Mouse (Mus musculus) MEL (cell line): ENCODE results near the gene Olfr1135. TPM values are rescaled to one million over a fixed set of nuclear protein-coding genes. Genes with fewer than 3 reads are reported as not detected.

Source experiments
- DNase-seq: peaks from one replicate; pipeline ENCODE4 v3.0.0; 2011; ENCODE audit warnings: low read depth, low spot score
- H3K27ac ChIP-seq: 2 replicates; pipeline ENCODE4 v1.5.1; 2012; ENCODE audit warnings: low read depth, mild to moderate bottlenecking, control low read depth, low read length, moderate library complexity; ENCODE audit not compliant: control insufficient read depth
- H3K27me3 ChIP-seq, 2 experiments: fragments of 150-350 bp in 1 of 2; sonication (generic) in 1 of 2; 2 replicates each; pipeline ENCODE4 v1.6.1; 2012; ENCODE audit warnings: low read length in 2 of 2, mild to moderate bottlenecking in 2 of 2, improper control_type of control experiment in 1 of 2, moderate library complexity in 1 of 2; ENCODE audit not compliant: insufficient read depth in 2 of 2, control insufficient read depth in 1 of 2
- H3K36me3 ChIP-seq, 2 experiments: 2 replicates each; pipeline ENCODE4 v1.6.1; 2012 to 2014; ENCODE audit warnings: low read length in 2 of 2, improper control_type of control experiment in 1 of 2, inconsistent platforms in 1 of 2, mild to moderate bottlenecking in 1 of 2; ENCODE audit not compliant: insufficient read depth in 2 of 2, control insufficient read depth in 1 of 2
- H3K4me1 ChIP-seq, 2 experiments: fragments of 150-350 bp in 1 of 2; sonication (generic) in 1 of 2; 2 replicates each; pipeline ENCODE4 v1.6.1; 2012; ENCODE audit warnings: low read length in 2 of 2, improper control_type of control experiment in 1 of 2, mild to moderate bottlenecking in 1 of 2; ENCODE audit not compliant: insufficient read depth in 2 of 2, control insufficient read depth in 1 of 2
- H3K4me3 ChIP-seq, 2 experiments: fragments of 150-350 bp in 1 of 2; sonication (generic) in 1 of 2; 2 replicates each; pipeline ENCODE4 v1.5.1; 2012; ENCODE audit warnings: low read depth in 2 of 2, low read length in 2 of 2, mild to moderate bottlenecking in 2 of 2, moderate library complexity in 2 of 2, control low read depth in 1 of 2, improper control_type of control experiment in 1 of 2; ENCODE audit not compliant: control insufficient read depth in 1 of 2, insufficient read depth in 1 of 2
- H3K79me2 ChIP-seq: 2 replicates; pipeline ENCODE4 v1.6.1; 2012; ENCODE audit warnings: mild to moderate bottlenecking, low read length, moderate library complexity; ENCODE audit not compliant: control insufficient read depth, poor library complexity, insufficient read depth
- H3K9ac ChIP-seq: 2 replicates; pipeline ENCODE4 v1.6.1; 2012; ENCODE audit warnings: low read depth, mild to moderate bottlenecking, control low read depth, low read length, moderate library complexity; ENCODE audit not compliant: control insufficient read depth, poor library complexity, severe bottlenecking
- H3K9me3 ChIP-seq: fragments of 150-350 bp; sonication (generic); replicated peaks from 2 replicates; pipeline ENCODE4 v1.6.1; 2012; ENCODE audit warnings: mild to moderate bottlenecking, low read length, improper control_type of control experiment, moderate library complexity; ENCODE audit not compliant: insufficient read depth
- CHD2 ChIP-seq: IDR thresholded peaks from 2 replicates; pipeline ENCODE4 v1.6.1; 2011; ENCODE audit warnings: low read length, improper control_type of control experiment
- CTCF ChIP-seq, 3 experiments: IDR thresholded peaks in 2 of 3; conservative IDR thresholded peaks in 1 of 3; 2 replicates each; pipeline ENCODE4 v1.5.1; 2011 to 2012; ENCODE audit warnings: low read length in 3 of 3, low read depth in 2 of 3, mild to moderate bottlenecking in 2 of 3, improper control_type of control experiment in 1 of 3, inconsistent platforms in 1 of 3, mixed read lengths in 1 of 3, moderate library complexity in 1 of 3; ENCODE audit not compliant: control insufficient read depth in 1 of 3, insufficient read depth in 1 of 3, poor library complexity in 1 of 3, severe bottlenecking in 1 of 3
- E2F4 ChIP-seq: IDR thresholded peaks from 2 replicates; pipeline ENCODE4 v1.6.1; 2011; ENCODE audit warnings: low read depth, low read length, improper control_type of control experiment, borderline replicate concordance
- ETS1 ChIP-seq: IDR thresholded peaks from 2 replicates; pipeline ENCODE4 v1.6.1; 2012; ENCODE audit warnings: low read depth, mild to moderate bottlenecking, inconsistent platforms, low read length, improper control_type of control experiment, moderate library complexity
- HCFC1 ChIP-seq: IDR thresholded peaks from 2 replicates; pipeline ENCODE4 v1.6.1; 2012; ENCODE audit warnings: low read depth, mild to moderate bottlenecking, inconsistent platforms, low read length, improper control_type of control experiment, moderate library complexity
- MAFK ChIP-seq: IDR thresholded peaks from 2 replicates; pipeline ENCODE4 v1.6.1; 2011; ENCODE audit warnings: low read depth, mild to moderate bottlenecking, low read length, improper control_type of control experiment, borderline replicate concordance
- MAX ChIP-seq: IDR thresholded peaks from 2 replicates; pipeline ENCODE4 v1.6.1; 2011; ENCODE audit warnings: low read length, improper control_type of control experiment
- MEF2A ChIP-seq: IDR thresholded peaks from 2 replicates; pipeline ENCODE4 v1.6.1; 2014; ENCODE audit warnings: low read depth, mild to moderate bottlenecking, inconsistent platforms, low read length, improper control_type of control experiment; ENCODE audit not compliant: poor library complexity, insufficient replicate concordance, severe bottlenecking; ENCODE audit errors: extremely low read depth
- NELFE ChIP-seq: IDR thresholded peaks from 2 replicates; pipeline ENCODE4 v1.6.1; 2011; ENCODE audit warnings: low read depth, low read length, improper control_type of control experiment
- NRF1 ChIP-seq: IDR thresholded peaks from 2 replicates; pipeline ENCODE4 v1.6.1; 2014; ENCODE audit warnings: low read depth, mild to moderate bottlenecking, inconsistent platforms, low read length, improper control_type of control experiment, moderate library complexity; ENCODE audit not compliant: poor library complexity, insufficient read depth, severe bottlenecking
- POLR2A ChIP-seq, 2 experiments: IDR thresholded peaks; 2 replicates each; pipeline ENCODE4 v1.6.1; 2011 to 2012; ENCODE audit warnings: low read length in 2 of 2, mild to moderate bottlenecking in 2 of 2, control low read depth in 1 of 2, improper control_type of control experiment in 1 of 2, low read depth in 1 of 2, moderate library complexity in 1 of 2; ENCODE audit not compliant: control insufficient read depth in 1 of 2, insufficient read depth in 1 of 2, poor library complexity in 1 of 2
- POLR2AphosphoS5 ChIP-seq: IDR thresholded peaks from 2 replicates; pipeline ENCODE4 v1.6.1; 2012; ENCODE audit warnings: low read depth, borderline replicate concordance, mild to moderate bottlenecking, inconsistent platforms, low read length, moderate library complexity, mixed read lengths
- RAD21 ChIP-seq: IDR thresholded peaks from 2 replicates; pipeline ENCODE4 v1.6.1; 2011; ENCODE audit warnings: mild to moderate bottlenecking, low read depth, low read length, improper control_type of control experiment
- SMC3 ChIP-seq: IDR thresholded peaks from 2 replicates; pipeline ENCODE4 v1.6.1; 2011; ENCODE audit warnings: low read depth, low read length, improper control_type of control experiment
- TBP ChIP-seq: IDR thresholded peaks from 2 replicates; pipeline ENCODE4 v1.8.0; 2011; ENCODE audit warnings: low read depth, low read length, improper control_type of control experiment
- TCF12 ChIP-seq: IDR thresholded peaks from 2 replicates; pipeline ENCODE4 v1.6.1; 2014; ENCODE audit warnings: low read depth, mild to moderate bottlenecking, inconsistent platforms, low read length, improper control_type of control experiment, moderate library complexity
- UBTF ChIP-seq: IDR thresholded peaks from 2 replicates; pipeline ENCODE4 v1.6.1; 2012; ENCODE audit warnings: low read depth, mild to moderate bottlenecking, inconsistent platforms, low read length, improper control_type of control experiment, moderate library complexity, borderline replicate concordance; ENCODE audit not compliant: insufficient read depth
- USF1 ChIP-seq: IDR thresholded peaks from 2 replicates; pipeline ENCODE4 v1.6.1; 2014; ENCODE audit warnings: low read depth, mild to moderate bottlenecking, inconsistent platforms, low read length, improper control_type of control experiment, moderate library complexity
- USF2 ChIP-seq, 2 experiments: IDR thresholded peaks; 2 replicates each; pipeline ENCODE4 v1.6.1; 2011 to 2012; ENCODE audit warnings: improper control_type of control experiment in 2 of 2, low read length in 2 of 2, borderline replicate concordance in 1 of 2, inconsistent platforms in 1 of 2, low read depth in 1 of 2, mild to moderate bottlenecking in 1 of 2; ENCODE audit not compliant: insufficient read depth in 1 of 2
- ZKSCAN1 ChIP-seq: IDR thresholded peaks from 2 replicates; pipeline ENCODE4 v1.6.1; 2012; ENCODE audit warnings: low read depth, mild to moderate bottlenecking, inconsistent platforms, low read length, improper control_type of control experiment, moderate library complexity
- ZMIZ1 ChIP-seq: IDR thresholded peaks from 2 replicates; pipeline ENCODE4 v1.6.1; 2012; ENCODE audit warnings: low read depth, mild to moderate bottlenecking, inconsistent platforms, low read length, improper control_type of control experiment, moderate library complexity
- polyA plus RNA-seq, 2 experiments: library from polyadenylated mRNA; stranded (reverse) in 1 of 2; unstranded in 1 of 2; fragments of >175 nt in 1 of 2; fragments of >200 nt in 1 of 2; gene quantifications; 2 replicates each; pipeline versions ENCODE4 v1.2.1 to v1.2.4; 2012; ENCODE audit warnings: low replicate concordance in 2 of 2, low read depth in 1 of 2; ENCODE audit not compliant: insufficient read length in 2 of 2, insufficient read depth in 1 of 2, missing spikeins in 1 of 2
- total RNA-seq: library from RNA; depleted of rRNA; stranded (reverse); fragments of 300-350 nt; gene quantifications from 2 replicates; pipeline ENCODE4 v1.2.3, GENCODE M21; 2012

The Olfr1135 gene
- total and polyA plus RNA-seq, 3 experiments: not detected

- DNase-seq: no peak
- Histone ChIP-seq H3K27me3 (no peaks in the 10 kb centered on the region), H3K4me3 (no peak within 1 kb of the TSS), H3K9me3 (no peaks in the 10 kb centered on the region), H3K4me1 (no peaks in the 10 kb centered on the region), H3K27ac (no peak within 1 kb of the TSS), H3K79me2 (no peaks in the 10 kb centered on the region), H3K36me3 (no peaks in the 10 kb centered on the region), H3K9ac (no peak within 1 kb of the TSS)
- TF ChIP-seq USF1 (no peak), UBTF (no peak), TBP (no peak), ZKSCAN1 (no peak), POLR2AphosphoS5 (no peak), ETS1 (no peak), NRF1 (no peak), NELFE (no peak), RAD21 (no peak), HCFC1 (no peak), MAFK (no peak), USF2 (IDR thresholded peaks at IDR 0.05; ENCODE audit: borderline replicate concordance in 1 of 2, insufficient read depth in 1 of 2, low read depth in 1 of 2, low read length in 2 of 2) (no peak), POLR2A (IDR thresholded peaks at IDR 0.05; ENCODE audit: control insufficient read depth in 1 of 2, insufficient read depth in 1 of 2, low read depth in 1 of 2, low read length in 2 of 2, poor library complexity in 1 of 2) (no peak), MEF2A (no peak), ZMIZ1 (no peak), SMC3 (no peak), CHD2 (no peak)
Measured at GRCm38 (mm10) chr2:87637435-87637834, 36.0 kb downstream of the Olfr1135 start, which contains the start of gene Olfr1132. TSS of gene Olfr1132 (minus strand) at chr2:87637535.

- H3K79me2 ChIP-seq: no peaks in the 10 kb centered on the region
- TF ChIP-seq MAX (no peak), CTCF (IDR thresholded peaks at IDR 0.05 in 2 of 3, conservative IDR thresholded peaks at IDR 0.05 in 1 of 3; ENCODE audit: control insufficient read depth in 1 of 3, insufficient read depth in 1 of 3, low read depth in 2 of 3, low read length in 3 of 3, poor library complexity in 1 of 3, severe bottlenecking in 1 of 3) (no peak), E2F4 (no peak), TCF12 (no peak), ZMIZ1 (no peak), ZKSCAN1 (no peak), POLR2A (IDR thresholded peaks at IDR 0.05; ENCODE audit: control insufficient read depth in 1 of 2, insufficient read depth in 1 of 2, low read depth in 1 of 2, low read length in 2 of 2, poor library complexity in 1 of 2) (no peak), USF1 (no peak), TBP (no peak), USF2 (IDR thresholded peaks at IDR 0.05; ENCODE audit: borderline replicate concordance in 1 of 2, insufficient read depth in 1 of 2, low read depth in 1 of 2, low read length in 2 of 2) (no peak), POLR2AphosphoS5 (no peak)
- no peak for DNase-seq
Measured at GRCm38 (mm10) chr2:87626804-87627203, 46.7 kb downstream of the Olfr1135 start, which contains the start of gene Olfr1131. TSS of gene Olfr1131 (plus strand) at chr2:87627104.

More at GRCm38 (mm10) chr2:87626804-87627203, 46.7 kb downstream of the Olfr1135 start, which contains the start of gene Olfr1131:
- Histone ChIP-seq H3K9me3 (no peaks in the 10 kb centered on the region), H3K4me1 (no peaks in the 10 kb centered on the region), H3K36me3 (no peaks in the 10 kb centered on the region), H3K9ac (no peak within 1 kb of the TSS), H3K4me3 (no peak within 1 kb of the TSS), H3K27me3 (no peaks in the 10 kb centered on the region), H3K27ac (no peak within 1 kb of the TSS)
